ENCODE assay signal across 7 mouse cellular contexts in the genomic region with DNA sequence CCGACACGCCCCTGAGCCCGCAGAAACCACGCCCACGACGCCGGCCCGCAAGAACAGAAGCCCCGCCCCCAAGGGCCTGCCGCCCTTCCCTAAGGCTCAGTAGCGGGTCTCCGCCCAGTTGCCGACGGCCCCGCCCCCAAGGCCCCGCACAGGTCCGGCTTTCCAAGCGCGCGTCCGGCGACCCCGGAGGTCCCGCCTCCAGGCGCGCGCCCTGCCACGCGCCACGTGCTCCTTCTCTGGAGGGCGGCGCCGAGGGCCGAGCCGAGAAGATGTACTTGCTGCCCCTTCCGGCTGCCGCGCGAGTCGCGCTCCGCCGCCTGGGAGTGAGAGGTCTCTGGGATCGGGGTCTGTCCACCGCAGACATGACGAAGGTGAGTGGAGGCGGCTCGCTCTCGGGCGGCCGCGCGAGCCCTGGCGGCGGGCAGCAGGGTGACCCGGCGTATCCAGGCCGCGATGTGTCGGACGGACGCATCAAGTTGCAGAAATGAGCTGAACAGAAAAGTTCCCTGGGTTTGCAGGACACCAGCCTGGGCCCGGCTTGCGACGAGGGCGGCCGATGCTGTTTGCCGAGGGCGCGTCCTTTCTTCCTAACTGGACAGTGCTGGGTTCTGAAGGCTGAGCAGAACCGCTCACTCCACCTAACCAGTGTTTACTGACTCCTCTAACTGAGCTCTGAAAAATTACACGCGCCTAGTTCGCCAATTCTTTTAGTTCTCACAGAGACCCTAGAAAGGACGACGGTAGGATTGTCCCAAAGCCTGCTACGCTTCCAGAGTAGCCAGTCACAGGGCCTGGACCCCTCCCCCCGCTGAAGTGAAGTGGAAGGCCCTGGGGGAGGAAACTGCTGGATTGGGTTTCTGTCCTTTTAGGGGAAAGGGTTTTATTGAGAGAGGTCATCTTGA. TPM values are rescaled to one million over a fixed set of nuclear protein-coding genes. Genes with fewer than 3 reads are reported as not detected.
DNase-seq lines count a peak whose midpoint lies in the region; ATAC-seq lines count a peak whose summit lies in the region.

A gene (plus strand): TSS at position 184 of the 902 bp plus-strand sequence.

- ATAC-seq in intestine, embryonic 15.5 days: peak; percentile 92

- H3K27ac ChIP-seq in intestine, embryonic 15.5 days: peak within 1 kb of the TSS; percentile 70
- H3K27ac ChIP-seq in midbrain, embryonic 10.5 days (replicated peaks): peak within 1 kb of the TSS; percentile 88

- DNase-seq in adrenal gland, adult 18-20 months (ENCODE audit: low spot score in 2 of 2): peak; percentile 99 to 100
- peak; percentile 99 for DNase-seq in embryo, embryonic 11 days
- peak; percentile 99 for DNase-seq in gastrocnemius, postnatal 36 days
- DNase-seq in left cerebral cortex, postnatal 25 days (ENCODE audit: low spot score in 2 of 2): peak; percentile 97 to 98
- DNase-seq in midbrain, embryonic 10.5 days (ENCODE audit: low spot score): peak; percentile 99
- DNase-seq in right cerebral cortex, postnatal 4 days: peak; percentile 94

- peak within 1 kb of the TSS; percentile 83 for H3K9ac ChIP-seq in intestine, embryonic 15.5 days

- intact Hi-C loops in gastrocnemius, postnatal 36 days (cut with DNase I): loop anchor here (5.0 kb wide), 2 partner anchors 34 to 41 kb away; a partner anchor contains a TSS
- intact Hi-C loops in left cerebral cortex, postnatal 25 days (cut with DNase I): no loop called here

- peaks cover 6% of the 10 kb centered on the region; the same call in 1 of the 2 replicates for H3K36me3 ChIP-seq in intestine, embryonic 15.5 days
- peaks cover 32% of the 10 kb centered on the region for H3K36me3 ChIP-seq in midbrain, embryonic 10.5 days

- peak within 1 kb of the TSS; percentile 69 for H3K4me3 ChIP-seq in intestine, embryonic 15.5 days (replicated peaks)
- H3K4me3 ChIP-seq in midbrain, embryonic 10.5 days: peak within 1 kb of the TSS; percentile 65

- peaks cover 7% of the 10 kb centered on the region; the same call in 1 of the 2 replicates for H3K4me1 ChIP-seq in intestine, embryonic 15.5 days (replicated peaks)
- peaks cover 25% of the 10 kb centered on the region for H3K4me1 ChIP-seq in midbrain, embryonic 10.5 days

- peak within 1 kb of the TSS; percentile 74 for H3K4me2 ChIP-seq in intestine, embryonic 15.5 days (replicated peaks)

- no peaks in the 10 kb centered on the region for H3K27me3 ChIP-seq in intestine, embryonic 15.5 days (replicated peaks)
- H3K27me3 ChIP-seq in midbrain, embryonic 10.5 days (ENCODE audit: low read depth, poor library complexity, severe bottlenecking): no peaks in the 10 kb centered on the region

- WGBS in intestine, embryonic 15.5 days: under 1% methylated on average over 78 of the region's 78 CpGs
- under 1% methylated on average over 78 of the region's 78 CpGs for WGBS in midbrain, embryonic 10.5 days

- no peaks in the 10 kb centered on the region for H3K9me3 ChIP-seq in intestine, embryonic 15.5 days
- no peaks in the 10 kb centered on the region for H3K9me3 ChIP-seq in midbrain, embryonic 10.5 days (replicated peaks)

RNA-seq across cellular contexts. Expression of the gene that starts here (rescaled TPM):
- total RNA-seq in adrenal gland, adult 18-20 months (2021): 10 to 100 TPM; 65.9 to 92.5 TPM
- 10 to 100 TPM; 51.1 to 53.8 TPM for total RNA-seq in gastrocnemius, postnatal 36 days (2021)
- 118 and 119 TPM in 2 replicates for polyA plus RNA-seq in intestine, embryonic 15.5 days (2015; fragmentation: Nextera tagmentation; extraction: Ambion mirVana)
- total RNA-seq in left cerebral cortex, postnatal 25 days (2021): 10 to 100 TPM; 44.0 to 46.3 TPM
- polyA plus RNA-seq in midbrain, embryonic 10.5 days (2016; fragmentation: Nextera tagmentation; extraction: Ambion mirVana): 86.9 and 103 TPM in 2 replicates

Comparison
In these comparisons a context has a peak if more than half of its experiments do, and no peak if none do; other contexts are left out.
1. Peak in every context shown above with its lines: DNase-seq, ATAC-seq, H3K4me3 ChIP-seq and H3K27ac ChIP-seq.